Mouse (Mus musculus): ENCODE results near the gene Zmym2. TPM values are rescaled to one million over a fixed set of nuclear protein-coding genes. Genes with fewer than 3 reads are reported as not detected.
"Not testable (repeated sequence)": the region's sequence is repeated elsewhere in the genome, so short reads cannot be mapped to it uniquely, and the experiment has no call there.

The Zmym2 gene
- polyA plus RNA-seq, 1 experiment from 2014 or later = 7.6 TPM

DNA sequence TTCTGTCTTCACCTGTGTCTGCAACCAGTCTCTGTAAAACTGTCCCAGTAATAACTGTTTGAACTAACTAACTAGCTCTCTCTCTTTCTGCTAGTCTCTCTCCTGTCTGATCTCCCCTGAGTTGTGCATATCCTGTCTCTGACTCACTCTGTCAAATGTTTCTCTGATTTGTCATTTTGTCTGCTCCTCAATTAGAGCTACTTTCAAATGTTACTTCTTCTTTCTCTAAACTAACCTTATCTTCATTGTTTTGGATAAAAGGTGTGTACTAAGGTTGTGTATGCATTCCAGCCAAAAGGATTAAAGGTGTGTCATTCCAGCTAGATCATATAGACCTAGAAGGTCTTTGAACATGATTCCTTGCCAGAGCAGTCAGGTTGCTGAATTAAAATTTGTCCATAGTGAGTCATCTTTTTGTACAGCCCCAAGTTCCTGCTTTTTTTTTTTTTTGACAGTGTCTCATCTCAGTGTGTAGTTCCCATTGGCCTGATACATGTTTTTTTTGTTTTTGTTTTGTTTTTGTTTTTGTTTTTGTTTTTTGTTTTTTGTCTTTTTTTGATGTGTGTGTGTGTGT lies 10.8 kb upstream of the Zmym2 start:
- ATAC-seq (ENCODE audit: low read depth) = no peak
- H3K9ac ChIP-seq (ENCODE audit: low read depth, low read length) = no peak overlapping the region
- H3K4me2 ChIP-seq (ENCODE audit: low read depth, low read length) = no peak overlapping the region
- no peaks in the 10 kb centered on the region for H3K9me3 ChIP-seq (replicated peaks; ENCODE audit: control insufficient read depth, low read length)
- H3K36me3 ChIP-seq (ENCODE audit: control insufficient read depth, insufficient read depth) = no peaks in the 10 kb centered on the region
- no peak overlapping the region for H3K4me3 ChIP-seq (ENCODE audit: low read depth, low read length)
- H3K4me1 ChIP-seq (ENCODE audit: control insufficient read depth, low read depth, low read length) = no peaks in the 10 kb centered on the region
- no peaks in the 10 kb centered on the region for H3K27me3 ChIP-seq (ENCODE audit: control insufficient read depth, insufficient read depth, low read depth, low read length)
- H3K27ac ChIP-seq (ENCODE audit: low read length) = no peak overlapping the region

- no peaks in the 10 kb centered on the region for H3K36me3 ChIP-seq (ENCODE audit: control insufficient read depth, insufficient read depth)
- H3K9me3 ChIP-seq (replicated peaks; ENCODE audit: control insufficient read depth, low read length) = no peaks in the 10 kb centered on the region
- no peak for ATAC-seq (ENCODE audit: low read depth)
- H3K27ac ChIP-seq (ENCODE audit: low read length) = no peak overlapping the region
- H3K9ac ChIP-seq (ENCODE audit: low read depth, low read length) = no peak overlapping the region
- H3K4me2 ChIP-seq (ENCODE audit: low read depth, low read length) = no peak overlapping the region
- WGBS (ENCODE audit: insufficient replicate concordance) = 25% methylated on average over 3 of the region's 3 CpGs
- H3K27me3 ChIP-seq (ENCODE audit: control insufficient read depth, insufficient read depth, low read depth, low read length) = no peaks in the 10 kb centered on the region
- no peak overlapping the region for H3K4me3 ChIP-seq (ENCODE audit: low read depth, low read length)
- no peaks in the 10 kb centered on the region; the same call in 1 of the 2 replicates for H3K4me1 ChIP-seq (ENCODE audit: control insufficient read depth, low read depth, low read length)
Measured at GRCm38 (mm10) chr14:56881271-56881670, 5.2 kb upstream of the Zmym2 start.

DNA sequence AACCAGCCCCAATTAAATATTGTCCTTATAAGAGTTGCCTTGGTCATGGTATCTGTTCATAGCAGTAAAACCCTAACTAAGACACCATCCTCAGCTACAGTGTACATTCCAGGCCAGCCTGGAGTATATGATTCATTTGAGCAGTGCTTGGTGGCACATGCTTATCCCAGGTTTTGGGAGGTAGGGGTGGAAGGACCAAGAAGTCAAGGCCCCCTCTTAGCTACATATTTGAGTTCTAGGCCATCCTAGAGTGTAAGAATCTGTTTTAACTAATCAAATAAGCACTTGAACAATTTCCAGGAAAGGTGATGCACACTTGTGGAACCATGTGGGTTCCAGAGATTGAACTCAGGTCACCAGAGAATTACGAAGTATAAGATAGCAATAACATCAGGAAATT lies 3.0 kb upstream of the Zmym2 start:
- no peaks in the 10 kb centered on the region for H3K36me3 ChIP-seq (ENCODE audit: control insufficient read depth, insufficient read depth)
- H3K4me2 ChIP-seq (ENCODE audit: low read depth, low read length) = no peak overlapping the region
- no peak overlapping the region for H3K27ac ChIP-seq (ENCODE audit: low read length)
- no peak for ATAC-seq (ENCODE audit: low read depth)
- H3K4me3 ChIP-seq (ENCODE audit: low read depth, low read length) = no peak overlapping the region
- H3K9me3 ChIP-seq (replicated peaks; ENCODE audit: control insufficient read depth, low read length) = no peaks in the 10 kb centered on the region
- H3K4me1 ChIP-seq (ENCODE audit: control insufficient read depth, low read depth, low read length) = peaks cover 13% of the 10 kb centered on the region
- WGBS (ENCODE audit: insufficient replicate concordance) = 81% methylated on average over 1 of the region's 1 CpGs
- H3K27me3 ChIP-seq (ENCODE audit: control insufficient read depth, insufficient read depth, low read depth, low read length) = no peaks in the 10 kb centered on the region
- no peak overlapping the region for H3K9ac ChIP-seq (ENCODE audit: low read depth, low read length)

DNA sequence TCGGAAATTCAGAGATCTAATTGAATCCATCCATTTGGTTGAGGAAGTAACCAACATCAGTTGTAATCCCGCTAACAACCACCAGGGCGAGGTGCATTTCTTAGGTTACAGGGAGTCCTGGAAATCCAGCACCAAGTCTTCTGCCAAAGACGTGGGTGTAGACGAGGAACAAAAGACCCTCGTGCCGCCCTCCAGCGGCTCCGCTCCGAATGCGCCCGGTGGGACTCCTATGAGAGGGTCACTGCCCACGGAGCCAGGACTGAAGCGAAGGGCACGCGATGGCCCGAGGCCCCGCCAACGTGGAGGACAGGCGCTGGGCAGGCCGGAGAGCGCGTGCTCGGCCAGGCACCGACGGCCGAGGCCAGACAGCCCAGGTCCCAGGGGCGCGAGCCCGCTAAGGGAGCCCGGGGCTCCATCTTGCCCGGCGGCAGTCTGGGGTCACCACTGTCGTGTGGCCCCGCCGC lies 1.1 kb upstream of the Zmym2 start:
- no peaks in the 10 kb centered on the region for H3K9me3 ChIP-seq (replicated peaks; ENCODE audit: control insufficient read depth, low read length)
- peak overlapping the region; percentile 95 for H3K4me2 ChIP-seq (ENCODE audit: low read depth, low read length)
- no peaks in the 10 kb centered on the region for H3K27me3 ChIP-seq (ENCODE audit: control insufficient read depth, insufficient read depth, low read depth, low read length)
- under 1% methylated on average over 30 of the region's 36 CpGs for WGBS (ENCODE audit: insufficient replicate concordance)
- peak overlapping the region; percentile 72 for H3K27ac ChIP-seq (ENCODE audit: low read length)
- H3K36me3 ChIP-seq (ENCODE audit: control insufficient read depth, insufficient read depth) = no peaks in the 10 kb centered on the region
- peak overlapping the region; percentile 67 for H3K9ac ChIP-seq (ENCODE audit: low read depth, low read length)
- ATAC-seq (ENCODE audit: low read depth) = peak; percentile 5; the same call in 1 of the 2 replicates
- peaks cover 19% of the 10 kb centered on the region for H3K4me1 ChIP-seq (ENCODE audit: control insufficient read depth, low read depth, low read length)
- H3K4me3 ChIP-seq (ENCODE audit: low read depth, low read length) = peak overlapping the region; percentile 76

GRCm38 (mm10) chr14:56885986-56886593 lies 363 bp upstream of the Zmym2 start:
- not testable (repeated sequence) for H3K36me3 ChIP-seq (ENCODE audit: control insufficient read depth, insufficient read depth); H3K27me3 ChIP-seq (ENCODE audit: control insufficient read depth, insufficient read depth, low read depth, low read length); H3K9me3 ChIP-seq (replicated peaks; ENCODE audit: control insufficient read depth, low read length)
- WGBS (ENCODE audit: insufficient replicate concordance) = under 1% methylated on average over 47 of the region's 69 CpGs
- Histone ChIP-seq H3K27ac (ENCODE audit: low read length) (peak overlapping the region; percentile 84), H3K9ac (ENCODE audit: low read depth, low read length) (peak overlapping the region; percentile 77), H3K4me2 (ENCODE audit: low read depth, low read length) (peak overlapping the region; percentile 95), H3K4me1 (ENCODE audit: control insufficient read depth, low read depth, low read length) (peaks cover 19% of the 10 kb centered on the region), H3K4me3 (ENCODE audit: low read depth, low read length) (peak overlapping the region; percentile 76)
- ATAC-seq (ENCODE audit: low read depth) = peak; percentile 95

DNA sequence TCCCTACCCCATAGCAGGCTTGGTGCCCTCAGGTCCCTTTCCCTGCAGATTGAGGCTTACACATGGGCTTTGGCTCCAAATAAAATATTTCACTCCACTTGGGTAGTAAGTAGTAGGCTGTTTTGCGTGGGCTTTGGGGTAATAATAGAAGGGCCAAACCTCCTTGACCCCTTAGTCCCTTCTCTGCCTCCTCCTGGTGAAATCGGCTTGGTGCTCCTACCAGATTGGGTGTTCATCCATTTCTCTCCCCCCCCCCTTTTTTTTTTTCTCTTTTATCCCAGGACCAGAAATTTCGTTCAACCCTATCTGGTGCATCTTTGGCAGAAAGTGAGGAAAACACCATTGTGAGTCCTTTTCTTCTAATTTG lies 1.0 kb downstream of the Zmym2 start:
- Histone ChIP-seq H3K4me1 (ENCODE audit: control insufficient read depth, low read depth, low read length) (peaks cover 19% of the 10 kb centered on the region), H3K27ac (ENCODE audit: low read length) (peak overlapping the region; percentile 92), H3K9ac (ENCODE audit: low read depth, low read length) (peak overlapping the region; percentile 89), H3K9me3 (replicated peaks; ENCODE audit: control insufficient read depth, low read length) (no peaks in the 10 kb centered on the region), H3K36me3 (ENCODE audit: control insufficient read depth, insufficient read depth) (no peaks in the 10 kb centered on the region), H3K27me3 (ENCODE audit: control insufficient read depth, insufficient read depth, low read depth, low read length) (no peaks in the 10 kb centered on the region), H3K4me2 (ENCODE audit: low read depth, low read length) (peak overlapping the region; percentile 92), H3K4me3 (ENCODE audit: low read depth, low read length) (peak overlapping the region; percentile 84)
- 0% methylated on average over 3 of the region's 3 CpGs for WGBS (ENCODE audit: insufficient replicate concordance)
- ATAC-seq (ENCODE audit: low read depth) = no peak

- no peaks in the 10 kb centered on the region for H3K9me3 ChIP-seq (replicated peaks; ENCODE audit: control insufficient read depth, low read length)
- no peak for ATAC-seq (ENCODE audit: low read depth)
- peaks cover 19% of the 10 kb centered on the region for H3K4me1 ChIP-seq (ENCODE audit: control insufficient read depth, low read depth, low read length)
- peak overlapping the region; percentile 84 for H3K4me3 ChIP-seq (ENCODE audit: low read depth, low read length)
- no peaks in the 10 kb centered on the region for H3K36me3 ChIP-seq (ENCODE audit: control insufficient read depth, insufficient read depth)
- H3K27ac ChIP-seq (ENCODE audit: low read length) = peak overlapping the region; percentile 92; the same call in 1 of the 2 replicates
- H3K4me2 ChIP-seq (ENCODE audit: low read depth, low read length) = peak overlapping the region; percentile 92
- peak overlapping the region; percentile 89 for H3K9ac ChIP-seq (ENCODE audit: low read depth, low read length)
- no peaks in the 10 kb centered on the region for H3K27me3 ChIP-seq (ENCODE audit: control insufficient read depth, insufficient read depth, low read depth, low read length)
- WGBS (ENCODE audit: insufficient replicate concordance) = under 1% methylated on average over 9 of the region's 9 CpGs
Measured at GRCm38 (mm10) chr14:56887887-56888286, 1.4 kb downstream of the Zmym2 start.

DNA sequence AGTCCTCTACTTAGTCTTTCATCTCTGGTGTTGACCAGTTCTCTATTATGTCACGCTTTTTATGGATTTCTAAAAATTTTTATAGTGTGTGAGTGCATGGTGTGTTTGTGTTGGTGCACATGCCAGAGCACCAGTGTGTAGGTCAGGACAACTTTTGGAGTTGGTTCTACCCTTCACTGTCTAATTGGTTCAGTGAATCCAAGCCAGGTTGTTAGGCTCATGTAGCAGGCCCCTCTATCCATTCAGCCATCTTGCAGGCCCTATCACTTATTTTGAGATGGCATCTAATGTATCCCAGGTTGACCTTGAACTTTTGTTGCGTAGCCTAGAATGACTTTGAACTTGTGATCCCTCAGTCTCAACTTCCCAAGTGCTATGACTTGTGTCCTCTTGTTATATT lies 2.0 kb downstream of the Zmym2 start:
- Histone ChIP-seq H3K4me1 (ENCODE audit: control insufficient read depth, low read depth, low read length) (peaks cover 19% of the 10 kb centered on the region), H3K9me3 (replicated peaks; ENCODE audit: control insufficient read depth, low read length) (no peaks in the 10 kb centered on the region), H3K27ac (ENCODE audit: low read length) (no peak overlapping the region), H3K27me3 (ENCODE audit: control insufficient read depth, insufficient read depth, low read depth, low read length) (no peaks in the 10 kb centered on the region), H3K4me3 (ENCODE audit: low read depth, low read length) (peak overlapping the region; percentile 84; the same call in 1 of the 2 replicates), H3K36me3 (ENCODE audit: control insufficient read depth, insufficient read depth) (no peaks in the 10 kb centered on the region), H3K9ac (ENCODE audit: low read depth, low read length) (no peak overlapping the region), H3K4me2 (ENCODE audit: low read depth, low read length) (peak overlapping the region; percentile 92)
- ATAC-seq (ENCODE audit: low read depth) = no peak
- WGBS (ENCODE audit: insufficient replicate concordance) = 68% methylated on average over 2 of the region's 2 CpGs

GRCm38 (mm10) chr14:56894417-56894816 lies 8.0 kb downstream of the Zmym2 start:
- H3K27me3 ChIP-seq (ENCODE audit: control insufficient read depth, insufficient read depth, low read depth, low read length) = no peaks in the 10 kb centered on the region
- H3K4me2 ChIP-seq (ENCODE audit: low read depth, low read length) = no peak overlapping the region
- H3K4me1 ChIP-seq (ENCODE audit: control insufficient read depth, low read depth, low read length) = peaks cover 7% of the 10 kb centered on the region
- no peaks in the 10 kb centered on the region for H3K36me3 ChIP-seq (ENCODE audit: control insufficient read depth, insufficient read depth)
- no peak overlapping the region for H3K4me3 ChIP-seq (ENCODE audit: low read depth, low read length)
- H3K9ac ChIP-seq (ENCODE audit: low read depth, low read length) = no peak overlapping the region
- no peaks in the 10 kb centered on the region for H3K9me3 ChIP-seq (replicated peaks; ENCODE audit: control insufficient read depth, low read length)
- H3K27ac ChIP-seq (ENCODE audit: low read length) = no peak overlapping the region
- no peak for ATAC-seq (ENCODE audit: low read depth)
- WGBS (ENCODE audit: insufficient replicate concordance) = 53% methylated on average over 2 of the region's 2 CpGs
